Mouse (Mus musculus) heart, postnatal 0 days (tissue): Measurements from ENCODE around the gene Olfr639.

Experiments used
- CTCF ChIP-seq: IDR thresholded peaks from 2 replicates; pipeline ENCODE4 v1.5.1; 2016; ENCODE audit warnings: antibody characterized with exemption, control low read depth, low read depth
- EP300 ChIP-seq: IDR thresholded peaks from 2 replicates; pipeline ENCODE4 v1.6.1; 2016; ENCODE audit warnings: antibody characterized with exemption, low read depth

- TF ChIP-seq CTCF (no peak), EP300 (no peak)
These were observed 8.4 kb upstream of the Olfr639 start, which contains the start of gene Olfr640 for GRCm38 (mm10) chr7:104025473-104025872.
